Mouse (Mus musculus) 3134 (cell line): Measurements from ENCODE around the gene Gabrp.
A peak's percentile ranks its signal among the peaks of the same experiment; 100 is the strongest.

Source experiments
- DNase-seq: peaks from one replicate; pipeline ENCODE4 v3.0.0-alpha.2; 2011; ENCODE audit warnings: low spot score; ENCODE audit not compliant: insufficient read length; ENCODE audit errors: extremely low read depth

The Gabrp gene

GRCm38 (mm10) chr11:33578859-33579258, at the start of gene Gabrp:
TSS of gene Gabrp (minus strand) at chr11:33578959.
- no peak for DNase-seq

- no peak for DNase-seq
Observed at GRCm38 (mm10) chr11:33627136-33627742, 48.5 kb upstream of the Gabrp start.

- DNase-seq, result peak; percentile 52
Observed at GRCm38 (mm10) chr11:33614218-33614617, 35.5 kb upstream of the Gabrp start.

GRCm38 (mm10) chr11:33607784-33608183, 29.0 kb upstream of the Gabrp start:
- DNase-seq, result no peak

GRCm38 (mm10) chr11:33603174-33603573, 24.4 kb upstream of the Gabrp start:
- no peak for DNase-seq

GRCm38 (mm10) chr11:33598986-33599385, 20.2 kb upstream of the Gabrp start, which contains the start of gene D130052B06Rik:
TSS of gene D130052B06Rik (plus strand) at chr11:33599302.
- DNase-seq, result no peak

GRCm38 (mm10) chr11:33596655-33597054, 17.9 kb upstream of the Gabrp start:
- no peak for DNase-seq

GRCm38 (mm10) chr11:33592826-33593225, 14.1 kb upstream of the Gabrp start:
- no peak for DNase-seq

- DNase-seq, result no peak
Observed at GRCm38 (mm10) chr11:33590771-33591170, 12.0 kb upstream of the Gabrp start.

- no peak for DNase-seq
Observed at GRCm38 (mm10) chr11:33586614-33587013, 7.9 kb upstream of the Gabrp start.

- no peak for DNase-seq
Observed at GRCm38 (mm10) chr11:33579621-33580020, 862 bp upstream of the Gabrp start.

- DNase-seq, result no peak
Observed at GRCm38 (mm10) chr11:33574944-33575343, 3.8 kb downstream of the Gabrp start.

GRCm38 (mm10) chr11:33570413-33570812, 8.3 kb downstream of the Gabrp start:
- DNase-seq, result no peak

GRCm38 (mm10) chr11:33563921-33564320, 14.8 kb downstream of the Gabrp start:
- no peak for DNase-seq

GRCm38 (mm10) chr11:33554123-33554522, 24.6 kb downstream of the Gabrp start:
- DNase-seq, result no peak

- no peak for DNase-seq
Observed at GRCm38 (mm10) chr11:33550861-33551560, 27.7 kb downstream of the Gabrp start.

- DNase-seq, result no peak
Observed at GRCm38 (mm10) chr11:33547386-33547785, 31.4 kb downstream of the Gabrp start.

- DNase-seq, result no peak
Observed at GRCm38 (mm10) chr11:33544945-33545344, 33.8 kb downstream of the Gabrp start.

GRCm38 (mm10) chr11:33544121-33544520, 34.6 kb downstream of the Gabrp start:
- DNase-seq, result no peak

- no peak for DNase-seq
Observed at GRCm38 (mm10) chr11:33537390-33538125, 41.2 kb downstream of the Gabrp start.

- no peak for DNase-seq
Observed at GRCm38 (mm10) chr11:33536636-33537035, 42.1 kb downstream of the Gabrp start.

GRCm38 (mm10) chr11:33534541-33534940, 44.2 kb downstream of the Gabrp start:
- no peak for DNase-seq
